Mouse (Mus musculus) brain, embryonic 14.5 days (tissue): Measurements from ENCODE around the gene Ppp1r15b. TPM values are rescaled to one million over a fixed set of nuclear protein-coding genes. Genes with fewer than 3 reads are reported as not detected.

ENCODE experiments used
- DNase-seq: peaks from one replicate; pipeline ENCODE4 v3.0.0-alpha.2; 2011; ENCODE audit warnings: low read depth
- CTCF ChIP-seq: fragments of 200-500 bp; IDR thresholded peaks from 2 replicates; pipeline ENCODE4 v1.5.1; 2012; ENCODE audit warnings: inconsistent platforms, mild to moderate bottlenecking, moderate library complexity, borderline replicate concordance; ENCODE audit not compliant: insufficient read depth, insufficient read length; ENCODE audit errors: extremely low read depth
- POLR2A ChIP-seq: fragments of 200-500 bp; IDR thresholded peaks from 2 replicates; pipeline ENCODE4 v1.6.1; 2012; ENCODE audit warnings: mild to moderate bottlenecking, inconsistent platforms, borderline replicate concordance; ENCODE audit not compliant: poor library complexity, insufficient read depth, insufficient read length, severe bottlenecking; ENCODE audit errors: extremely low read depth
- polyA plus RNA-seq: library from polyadenylated mRNA; depleted of rRNA; stranded (reverse); fragments of >200 nt; gene quantifications from 2 replicates; pipeline ENCODE4 v1.2.3, GENCODE M21; 2012; rRNA removed

Ppp1r15b gene
- polyA plus RNA-seq, 1 experiment, result 31.3 TPM

- DNase-seq, result peak; percentile 96
- TF ChIP-seq POLR2A (peak; percentile 38; the same call in 1 of the 2 replicates), CTCF (no peak)
Measured at GRCm38 (mm10) chr1:133182706-133183095, 51.8 kb downstream of the Ppp1r15b start.

GRCm38 (mm10) chr1:133183141-133183925, 52.4 kb downstream of the Ppp1r15b start:
- peak; percentile 95 for DNase-seq
- TF ChIP-seq CTCF, result no peak
- no peak for TF ChIP-seq POLR2A

GRCm38 (mm10) chr1:133187948-133188680, 57.2 kb downstream of the Ppp1r15b start:
- peak; percentile 97 for DNase-seq
- TF ChIP-seq CTCF (no peak), POLR2A (no peak)

GRCm38 (mm10) chr1:133188719-133189118, 57.8 kb downstream of the Ppp1r15b start:
- TF ChIP-seq CTCF, result no peak
- no peak for TF ChIP-seq POLR2A
- DNase-seq, result no peak

Other genes starting within 250 kb of the Ppp1r15b start
- gene Mdm4, start 100.6 kb upstream of the Ppp1r15b start, polyA plus RNA-seq, result 113 and 132 TPM in 2 replicates
- 27.2 and 31.2 TPM in 2 replicates for gene Pik3c2b, start 85.5 kb upstream of the Ppp1r15b start, polyA plus RNA-seq
- 51.4 and 78.3 TPM in 2 replicates for gene Plekha6, start 33.1 kb downstream of the Ppp1r15b start, polyA plus RNA-seq
- 0.04 TPM in 1 of 2 replicates, not detected in the other for gene Golt1a, start 178.7 kb downstream of the Ppp1r15b start, polyA plus RNA-seq
- gene Kiss1, start 190.7 kb downstream of the Ppp1r15b start, polyA plus RNA-seq, result not detected in 2 replicates
- 1.7 and 4.5 TPM in 2 replicates for gene Ren1, start 219.4 kb downstream of the Ppp1r15b start, polyA plus RNA-seq
- gene Etnk2, start 232.4 kb downstream of the Ppp1r15b start, polyA plus RNA-seq, result 9.6 and 12.1 TPM in 2 replicates